Mouse (Mus musculus): ENCODE measurements around the gene Tmem268. TPM values are rescaled to one million over a fixed set of nuclear protein-coding genes. Genes with fewer than 3 reads are reported as not detected.

Tmem268 gene
- 3.7 TPM for polyA plus RNA-seq (2015; fragmentation: Illumina TruSeq; extraction: RNeasy Lipid Tissue Mini Kit (QIAGEN cat#74804); ENCODE audit: insufficient read depth, low read depth, low replicate concordance)

GRCm38 (mm10) chr4:63558407-63559081 is at the start of gene Tmem268:
Gene Tmem268 (plus strand): TSS chr4:63558781.

GRCm38 (mm10) chr4:63544494-63545230 is 13.9 kb upstream of the Tmem268 start, which contains the start of gene Atp6v1g1:
Gene Atp6v1g1 (plus strand): TSS chr4:63544772.

GRCm38 (mm10) chr4:63604945-63605344 is 46.4 kb downstream of the Tmem268 start, which contains the start of gene Gm11213:
Gene Gm11213 (minus strand): TSS chr4:63605261.

GRCm38 (mm10) chr4:63622378-63622835 is 63.8 kb downstream of the Tmem268 start, which contains the start of gene Tex48:
Gene Tex48 (minus strand): TSS chr4:63622428.

Other genes with a start within 250 kb of the Tmem268 start
- 1.6 TPM for gene Orm1, start 214.2 kb upstream of the Tmem268 start, polyA plus RNA-seq (2015; fragmentation: Illumina TruSeq; extraction: RNeasy Lipid Tissue Mini Kit (QIAGEN cat#74804); ENCODE audit: insufficient read depth, low read depth, low replicate concordance)
- not detected for gene Orm3, start 202.6 kb upstream of the Tmem268 start, polyA plus RNA-seq (2015; fragmentation: Illumina TruSeq; extraction: RNeasy Lipid Tissue Mini Kit (QIAGEN cat#74804); ENCODE audit: insufficient read depth, low read depth, low replicate concordance)
- not detected for gene Orm2, start 196.3 kb upstream of the Tmem268 start, polyA plus RNA-seq (2015; fragmentation: Illumina TruSeq; extraction: RNeasy Lipid Tissue Mini Kit (QIAGEN cat#74804); ENCODE audit: insufficient read depth, low read depth, low replicate concordance)
- gene Akna, start 155.4 kb upstream of the Tmem268 start, polyA plus RNA-seq (2015; fragmentation: Illumina TruSeq; extraction: RNeasy Lipid Tissue Mini Kit (QIAGEN cat#74804); ENCODE audit: insufficient read depth, low read depth, low replicate concordance): 1.4 TPM
- gene Whrn, start 62.8 kb upstream of the Tmem268 start, polyA plus RNA-seq (2015; fragmentation: Illumina TruSeq; extraction: RNeasy Lipid Tissue Mini Kit (QIAGEN cat#74804); ENCODE audit: insufficient read depth, low read depth, low replicate concordance): 8.1 TPM
- gene Atp6v1g1, start 14.0 kb upstream of the Tmem268 start, polyA plus RNA-seq (2015; fragmentation: Illumina TruSeq; extraction: RNeasy Lipid Tissue Mini Kit (QIAGEN cat#74804); ENCODE audit: insufficient read depth, low read depth, low replicate concordance): 34.0 TPM
- not detected for gene Gm11213, start 46.5 kb downstream of the Tmem268 start, polyA plus RNA-seq (2015; fragmentation: Illumina TruSeq; extraction: RNeasy Lipid Tissue Mini Kit (QIAGEN cat#74804); ENCODE audit: insufficient read depth, low read depth, low replicate concordance)
- gene Tex48, start 63.6 kb downstream of the Tmem268 start, polyA plus RNA-seq (2015; fragmentation: Illumina TruSeq; extraction: RNeasy Lipid Tissue Mini Kit (QIAGEN cat#74804); ENCODE audit: insufficient read depth, low read depth, low replicate concordance): not detected
- gene Gm11214, start 104.6 kb downstream of the Tmem268 start, polyA plus RNA-seq (2015; fragmentation: Illumina TruSeq; extraction: RNeasy Lipid Tissue Mini Kit (QIAGEN cat#74804); ENCODE audit: insufficient read depth, low read depth, low replicate concordance): not detected
- not detected for gene Tnfsf15, start 186.3 kb downstream of the Tmem268 start, polyA plus RNA-seq (2015; fragmentation: Illumina TruSeq; extraction: RNeasy Lipid Tissue Mini Kit (QIAGEN cat#74804); ENCODE audit: insufficient read depth, low read depth, low replicate concordance)